38 mouse cellular contexts compared by ENCODE assay signal in genomic region chr10:26229488-26229887, GRCm38 (mm10). TPM values are rescaled to one million over a fixed set of nuclear protein-coding genes. Genes with fewer than 3 reads are reported as not detected.
DNase-seq lines count a peak whose midpoint lies in the region; ATAC-seq and TF ChIP-seq lines count a peak whose summit lies in the region.
"Had no signal": no experiment of that assay in that cellular context is flagged by ENCODE, and none has a peak within 500 bp of the region (broad histone marks: within the 10 kb centered on the region; RNA-seq: fewer than 3 reads in every experiment).

TSS of gene Samd3 (plus strand) at chr10:26229707.

- no peak for TF ChIP-seq CTCF in liver, adult 2 months (IDR thresholded peaks at IDR 0.05; ENCODE audit: low read depth, low read length)
- no peak for TF ChIP-seq CTCF in midbrain, postnatal 0 days (IDR thresholded peaks at IDR 0.05)

- no peaks in the 10 kb centered on the region for H3K79me2 ChIP-seq in liver, adult 2 months (ENCODE audit: control insufficient read depth, insufficient read depth, low read length)

- H3K9ac ChIP-seq in liver, adult 2 months (ENCODE audit: low read depth, low read length): no peak within 1 kb of the TSS
- no peak within 1 kb of the TSS for H3K9ac ChIP-seq in liver, embryonic 12.5 days
- H3K9ac ChIP-seq in midbrain, postnatal 0 days (replicated peaks; ENCODE audit: low read length, poor library complexity, severe bottlenecking): no peak within 1 kb of the TSS
- H3K9ac ChIP-seq: heart, embryonic 12.5 days; limb, embryonic 15.5 days; liver, embryonic 15.5 days; lung, embryonic 14.5 days; neural tube, embryonic 15.5 days had no signal

- TF ChIP-seq POLR2A in liver, adult 2 months (IDR thresholded peaks at IDR 0.05; ENCODE audit: extremely low read depth, insufficient read depth, low read length): no peak

- intact Hi-C loops in heart, postnatal 36 days (cut with DNase I): no loop called here

- H3K36me3 ChIP-seq in liver, adult 2 months (ENCODE audit: control insufficient read depth, insufficient read depth, low read length): no peaks in the 10 kb centered on the region
- no peaks in the 10 kb centered on the region for H3K36me3 ChIP-seq in liver, embryonic 12.5 days
- no peaks in the 10 kb centered on the region for H3K36me3 ChIP-seq in midbrain, postnatal 0 days (ENCODE audit: insufficient read depth, low read length)
- H3K36me3 ChIP-seq: heart, embryonic 12.5 days; hindbrain, embryonic 10.5 days; limb, embryonic 10.5 days; limb, embryonic 15.5 days; liver, embryonic 15.5 days; neural tube, embryonic 15.5 days had no signal

- H3K27me3 ChIP-seq in liver, adult 2 months (ENCODE audit: control insufficient read depth, insufficient read depth, low read length): no peaks in the 10 kb centered on the region
- H3K27me3 ChIP-seq in liver, embryonic 12.5 days (replicated peaks): no peaks in the 10 kb centered on the region
- H3K27me3 ChIP-seq in midbrain, postnatal 0 days (ENCODE audit: insufficient read depth, low read length): no peaks in the 10 kb centered on the region
- H3K27me3 ChIP-seq: heart, embryonic 12.5 days; limb, embryonic 15.5 days; liver, embryonic 15.5 days; neural tube, embryonic 15.5 days had no signal

- no peak within 1 kb of the TSS for H3K4me3 ChIP-seq in liver, adult 2 months (ENCODE audit: insufficient read depth, low read depth, low read length)
- no peak within 1 kb of the TSS for H3K4me3 ChIP-seq in liver, embryonic 12.5 days
- no peak within 1 kb of the TSS for H3K4me3 ChIP-seq in midbrain, postnatal 0 days (ENCODE audit: low read depth, low read length)
- H3K4me3 ChIP-seq: gastrocnemius, adult 2 months; heart, embryonic 12.5 days; hindbrain, embryonic 10.5 days; limb, embryonic 10.5 days; limb, embryonic 15.5 days; liver, embryonic 15.5 days; neural tube, embryonic 15.5 days had no signal

- no peak within 1 kb of the TSS for H3K27ac ChIP-seq in liver, adult 2 months (replicated peaks; ENCODE audit: insufficient read depth, low read depth, low read length)
- no peak within 1 kb of the TSS for H3K27ac ChIP-seq in liver, embryonic 12.5 days
- H3K27ac ChIP-seq in midbrain, postnatal 0 days (ENCODE audit: low read depth, low read length): no peak within 1 kb of the TSS
- H3K27ac ChIP-seq: gastrocnemius, adult 2 months; hindbrain, embryonic 10.5 days; kidney, postnatal 0 days; limb, embryonic 10.5 days; limb, embryonic 15.5 days; liver, embryonic 15.5 days; neural tube, embryonic 15.5 days; stomach, postnatal 0 days had no signal

- peak; percentile 8 for DNase-seq in liver, adult 2 months (ENCODE audit: extremely low read depth, low read depth, low spot score)
- peak; percentile 20 for DNase-seq in T-cell, adult 2 months (ENCODE audit: low spot score)
- DNase-seq in midbrain, postnatal 0 days (ENCODE audit: low spot score): no peak
- DNase-seq in heart, postnatal 36 days: no peak
- DNase-seq in adrenal gland, adult (ENCODE audit: inconsistent age in 2 of 2, low spot score in 1 of 2): no peak
- DNase-seq: adrenal gland, adult 2 months; B cell, adult 2 months; cerebellum, adult 8-10 months; cerebellum, postnatal 36 days; gastrocnemius, adult 2 months; gastrocnemius, postnatal 36 days; heart, adult 18-20 months; kidney, adult 8-10 months; kidney, postnatal 4 days; lung, embryonic 14.5 days; lung, postnatal 14 days; retina, postnatal 1 day; right cerebral cortex, postnatal 14 days; thymus, adult 18-20 months; thymus, postnatal 25 days had no signal

- no peak for ATAC-seq in liver, embryonic 12.5 days
- ATAC-seq in inflammation-experienced regulatory T-cells, adult 6 months: peak; percentile 75
- no peak for ATAC-seq in midbrain, postnatal 0 days (ENCODE audit: low FRiP score)
- ATAC-seq: hindbrain, embryonic 16.5 days; intestine, embryonic 16.5 days; midbrain, embryonic 16.5 days; Patski had no signal

- no peak within 1 kb of the TSS for H3K4me2 ChIP-seq in liver, embryonic 12.5 days
- no peak within 1 kb of the TSS for H3K4me2 ChIP-seq in midbrain, postnatal 0 days (ENCODE audit: low read depth, low read length, poor library complexity, severe bottlenecking)
- H3K4me2 ChIP-seq: heart, embryonic 12.5 days; limb, embryonic 15.5 days; liver, embryonic 15.5 days; lung, embryonic 14.5 days; midbrain, embryonic 11.5 days; neural tube, embryonic 15.5 days had no signal

- WGBS in liver, adult 2 months: 39% methylated on average over 4 of the region's 4 CpGs
- WGBS in liver, embryonic 12.5 days (ENCODE audit: insufficient replicate concordance): 34% methylated on average over 4 of the region's 4 CpGs
- 81% methylated on average over 4 of the region's 4 CpGs for WGBS in midbrain, postnatal 0 days

- no peaks in the 10 kb centered on the region for H3K9me3 ChIP-seq in liver, embryonic 12.5 days (replicated peaks)
- H3K9me3 ChIP-seq in midbrain, postnatal 0 days (ENCODE audit: low read length): no peaks in the 10 kb centered on the region
- H3K9me3 ChIP-seq: heart, embryonic 12.5 days; hindbrain, embryonic 10.5 days; limb, embryonic 10.5 days; limb, embryonic 15.5 days; liver, embryonic 15.5 days; neural tube, embryonic 15.5 days had no signal

- H3K4me1 ChIP-seq in liver, adult 2 months (ENCODE audit: control insufficient read depth, insufficient read depth, low read length): no peaks in the 10 kb centered on the region
- H3K4me1 ChIP-seq in liver, embryonic 12.5 days: no peaks in the 10 kb centered on the region
- H3K4me1 ChIP-seq in midbrain, postnatal 0 days (ENCODE audit: insufficient read depth, low read length): no peaks in the 10 kb centered on the region
- H3K4me1 ChIP-seq: heart, embryonic 12.5 days; hindbrain, embryonic 10.5 days; limb, embryonic 15.5 days; liver, embryonic 15.5 days; neural tube, embryonic 15.5 days had no signal

RNA-seq across cellular contexts. Expression of gene Samd3, which starts in this region (rescaled TPM):
- 0.07 and 0.28 TPM in 2 replicates for total RNA-seq in liver, adult 2 months (2014; rRNA removed)
- 0.05 and 0.07 TPM in 2 replicates for polyA plus RNA-seq in liver, adult 2 months (2012; rRNA removed)
- not detected in 2 replicates for polyA plus RNA-seq in liver, embryonic 12.5 days (2016; fragmentation: Nextera tagmentation; extraction: Ambion mirVana)
- polyA plus RNA-seq in inflammation-experienced regulatory T-cells, adult 6 months (2017; shearing (Covaris generic)): 10 to 100 TPM in 1 of 3 experiments, 1 to 10 TPM in 2; 1.4 to 21.9 (median 1.7) TPM
- 0.66 and 1.4 TPM in 2 replicates for total RNA-seq in midbrain, postnatal 0 days (2014; rRNA removed)
- polyA plus RNA-seq in midbrain, postnatal 0 days (2015; fragmentation: Nextera tagmentation; extraction: Ambion mirVana): 0.23 and 1.1 TPM in 2 replicates
- total RNA-seq in heart, postnatal 36 days (2021): not detected
- total RNA-seq: adrenal gland, adult 2 months; adrenal gland, postnatal 4 days; gastrocnemius, adult 2 months; gastrocnemius, postnatal 36 days; heart, adult 18-20 months; MEL had no signal
- polyA plus RNA-seq: heart, embryonic 12.5 days; heart, postnatal 0 days; intestine, embryonic 16.5 days; kidney, postnatal 0 days; liver, embryonic 15.5 days; neural tube, embryonic 15.5 days; Patski; stomach, postnatal 0 days had no signal

Comparison
In these comparisons a context has a peak if more than half of its experiments do, and no peak if none do; other contexts are left out.
1. Peak in DNase-seq in liver, adult 2 months; RNA of the gene not detected or under 1 TPM.